Mouse (Mus musculus) midbrain, embryonic 13.5 days (tissue): ENCODE data around the gene Il1r1. TPM values are rescaled to one million over a fixed set of nuclear protein-coding genes. Genes with fewer than 3 reads are reported as not detected.
"Not testable (repeated sequence)": the region's sequence is repeated elsewhere in the genome, so short reads cannot be mapped to it uniquely, and the experiment has no call there.

Experiments
- ATAC-seq: fragments of 200-750 bp; cut with Nextera tagmentation; 2 replicates; pipeline ENCODE4 v1.8.0; 2017; ENCODE audit warnings: mild to moderate bottlenecking, moderate TSS enrichment, moderate library complexity
- H3K27ac ChIP-seq: fragments of 300-500 bp; sonication (generic); 2 replicates; pipeline ENCODE4 v1.5.1; 2015; ENCODE audit warnings: inconsistent platforms, mild to moderate bottlenecking, moderate library complexity
- H3K27me3 ChIP-seq: fragments of 300-500 bp; sonication (generic); 2 replicates; pipeline ENCODE4 v1.6.1; 2015; ENCODE audit warnings: mild to moderate bottlenecking, inconsistent platforms
- H3K36me3 ChIP-seq: fragments of 300-500 bp; sonication (generic); 2 replicates; pipeline ENCODE4 v1.6.1; 2015; ENCODE audit warnings: mild to moderate bottlenecking, inconsistent platforms
- H3K4me1 ChIP-seq: fragments of 300-500 bp; sonication (generic); replicated peaks from 2 replicates; pipeline ENCODE4 v1.6.1; 2015; ENCODE audit warnings: inconsistent platforms
- H3K4me2 ChIP-seq: fragments of 300-500 bp; sonication (generic); replicated peaks from 2 replicates; pipeline ENCODE4 v1.6.1; 2015; ENCODE audit warnings: moderate library complexity, mild to moderate bottlenecking, inconsistent platforms
- H3K4me3 ChIP-seq: fragments of 300-500 bp; sonication (generic); replicated peaks from 2 replicates; pipeline ENCODE4 v1.5.1; 2015; ENCODE audit warnings: mild to moderate bottlenecking, inconsistent platforms
- H3K9ac ChIP-seq: fragments of 300-500 bp; sonication (generic); replicated peaks from 2 replicates; pipeline ENCODE4 v1.6.1; 2015; ENCODE audit warnings: mild to moderate bottlenecking, inconsistent platforms
- H3K9me3 ChIP-seq: fragments of 300-500 bp; sonication (generic); 2 replicates; pipeline ENCODE4 v1.6.1; 2016; ENCODE audit warnings: mild to moderate bottlenecking, inconsistent platforms
- WGBS: fragments of 180-500 bp; shearing (Covaris S2); methylation state at CpG from one replicate; pipeline ENCODE4 v1.1.7; 2015; 5-methylcytosine and 5-hydroxymethylcytosine counted together
- polyA plus RNA-seq: library from polyadenylated mRNA; unstranded; fragments of >200 nt; fragmentation: Nextera tagmentation; extraction: Ambion mirVana; gene quantifications from 2 replicates; pipeline ENCODE4 v1.2.1, GENCODE M21; 2015

Il1r1 gene
- polyA plus RNA-seq, 1 experiment from 2014 or later = 0.55 TPM

DNA sequence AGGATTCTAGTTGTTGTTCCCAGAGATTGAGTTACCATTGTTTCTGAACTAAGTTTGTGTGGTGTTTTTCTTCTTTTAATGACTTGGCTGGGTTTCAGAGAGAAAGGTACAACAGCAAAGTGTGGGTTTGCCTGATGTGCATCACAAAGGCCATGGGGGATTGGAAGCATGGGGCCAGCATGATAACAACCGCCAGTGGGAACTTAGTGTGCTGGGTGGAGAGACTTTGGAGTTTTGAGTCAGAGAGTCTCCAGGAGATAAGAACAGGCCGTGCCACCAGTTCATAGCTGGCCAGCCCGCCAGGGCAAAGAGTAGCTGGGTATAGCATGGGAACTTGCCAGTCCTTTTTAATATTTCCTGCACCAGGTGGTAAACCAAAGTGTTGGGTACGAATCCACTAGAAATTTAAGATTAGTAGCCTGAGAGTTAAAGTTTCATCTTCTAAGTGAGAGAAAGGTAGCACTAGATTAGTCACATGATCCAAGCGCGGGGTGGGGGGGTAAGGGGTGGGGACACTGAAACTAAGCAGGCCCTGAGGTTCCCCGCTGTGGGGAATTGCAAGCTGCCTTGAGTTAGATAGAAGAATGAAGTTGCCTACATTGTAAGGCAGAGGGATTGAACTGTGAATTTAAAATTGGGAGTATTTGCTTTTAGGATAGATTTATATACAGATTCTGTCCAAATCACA lies 78.4 kb downstream of the Il1r1 start:
- Histone ChIP-seq H3K4me1 (no peaks in the 10 kb centered on the region), H3K4me2 (no peak overlapping the region), H3K27ac (no peak overlapping the region), H3K9me3 (no peaks in the 10 kb centered on the region), H3K27me3 (no peaks in the 10 kb centered on the region), H3K36me3 (no peaks in the 10 kb centered on the region), H3K4me3 (no peak overlapping the region), H3K9ac (no peak overlapping the region)
- ATAC-seq = no peak
- WGBS = 59% methylated on average over 7 of the region's 7 CpGs

DNA sequence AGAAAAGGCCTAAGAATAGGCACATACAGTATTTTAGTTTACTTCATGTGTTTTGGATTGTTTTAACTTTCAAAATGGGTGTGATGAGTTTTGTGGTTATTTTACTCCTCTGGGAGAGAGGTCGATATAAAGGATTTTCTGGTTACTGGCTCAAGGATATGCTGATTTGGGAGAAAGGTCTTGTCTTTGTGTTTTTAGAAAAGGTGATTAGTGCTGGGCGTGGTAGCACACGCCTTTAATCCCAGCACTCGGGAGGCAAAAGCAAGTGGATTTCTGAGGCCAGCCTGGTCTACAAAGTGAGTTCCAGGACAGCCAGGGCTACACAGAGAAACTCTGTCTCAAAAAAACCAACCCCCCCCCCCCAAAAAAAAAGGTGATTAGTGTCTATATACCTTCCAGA lies 79.4 kb downstream of the Il1r1 start:
- not testable (repeated sequence) for H3K36me3 ChIP-seq
- WGBS = 64% methylated on average over 4 of the region's 4 CpGs

DNA sequence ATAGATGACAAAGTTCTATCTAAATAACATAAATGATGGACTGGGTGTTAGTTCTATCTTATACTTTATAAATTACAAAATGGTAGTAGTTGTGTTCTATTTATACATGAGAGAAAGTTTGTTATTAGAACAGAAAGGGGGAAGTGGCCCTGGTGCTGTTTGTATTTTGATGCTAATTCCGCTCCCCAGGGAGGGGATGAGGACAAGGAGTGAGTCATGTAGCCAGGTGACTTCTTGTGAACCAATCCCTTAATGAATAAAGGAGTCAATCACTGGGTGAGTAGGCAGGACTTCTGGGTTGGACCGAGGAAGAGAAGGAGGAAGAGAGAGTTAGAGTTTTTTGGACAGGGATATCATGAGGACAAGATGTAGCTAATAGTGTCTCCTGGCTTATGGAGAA lies 81.2 kb downstream of the Il1r1 start:
- Histone ChIP-seq H3K27ac (no peak overlapping the region), H3K9me3 (no peaks in the 10 kb centered on the region), H3K9ac (no peak overlapping the region), H3K36me3 (no peaks in the 10 kb centered on the region), H3K4me3 (no peak overlapping the region), H3K4me1 (no peaks in the 10 kb centered on the region), H3K27me3 (no peaks in the 10 kb centered on the region), H3K4me2 (no peak overlapping the region)
- 93% methylated on average over 2 of the region's 2 CpGs for WGBS
- ATAC-seq = no peak

More for the DNA sequence above, 79.4 kb downstream of the Il1r1 start:
- H3K4me3 ChIP-seq, H3K27me3 ChIP-seq, H3K4me2 ChIP-seq, ATAC-seq, H3K9me3 ChIP-seq, H3K4me1 ChIP-seq, H3K9ac ChIP-seq, H3K27ac ChIP-seq: not testable (repeated sequence)

DNA sequence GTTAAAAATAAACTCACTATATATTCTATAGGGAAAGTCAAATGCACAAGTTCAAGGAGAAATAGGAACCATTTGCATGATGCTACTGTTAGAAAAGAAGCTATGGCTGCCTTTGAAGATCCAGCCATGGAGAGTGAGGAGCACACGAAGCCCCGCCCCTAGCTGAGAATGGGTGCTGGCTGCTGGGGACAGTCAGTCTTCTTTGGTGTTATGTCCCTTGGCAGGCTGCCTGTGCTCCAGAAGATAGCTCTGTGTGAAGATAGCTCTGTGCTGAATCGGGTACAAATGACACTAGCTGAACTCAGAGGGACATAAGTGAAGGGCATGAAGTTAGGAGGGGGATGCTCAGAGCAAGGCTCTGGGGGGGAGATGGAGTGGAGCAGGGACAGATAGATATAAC lies 86.2 kb downstream of the Il1r1 start:
- H3K36me3 ChIP-seq = no peaks in the 10 kb centered on the region
- no peak overlapping the region for H3K4me2 ChIP-seq
- no peak overlapping the region for H3K9ac ChIP-seq
- H3K27ac ChIP-seq = no peak overlapping the region
- no peak overlapping the region for H3K4me3 ChIP-seq
- no peaks in the 10 kb centered on the region for H3K4me1 ChIP-seq
- 95% methylated on average over 3 of the region's 3 CpGs for WGBS
- ATAC-seq = no peak
- H3K27me3 ChIP-seq = no peaks in the 10 kb centered on the region
- no peaks in the 10 kb centered on the region for H3K9me3 ChIP-seq

DNA sequence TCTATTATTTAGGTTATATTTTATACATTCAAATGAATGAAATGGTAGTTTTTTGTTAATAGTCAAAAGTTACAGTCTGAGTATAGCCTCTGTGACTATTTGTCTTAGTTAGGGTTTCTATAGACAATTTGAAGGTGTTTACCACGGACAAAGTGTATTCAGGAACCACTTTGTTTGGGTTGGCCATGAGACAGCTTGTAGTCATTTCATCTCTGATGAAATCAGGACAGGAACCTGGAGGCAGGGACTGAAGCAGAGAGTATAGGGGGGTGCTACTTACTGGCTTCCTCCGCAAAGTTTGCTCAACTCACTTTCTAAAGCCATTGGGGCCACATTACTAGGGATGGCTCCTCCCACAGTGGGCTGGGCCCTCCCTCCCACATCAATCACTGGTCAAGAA lies 86.7 kb downstream of the Il1r1 start:
- H3K27me3 ChIP-seq = no peaks in the 10 kb centered on the region
- H3K9ac ChIP-seq = no peak overlapping the region
- no peak overlapping the region for H3K4me3 ChIP-seq
- H3K9me3 ChIP-seq = no peaks in the 10 kb centered on the region
- 85% methylated on average over 2 of the region's 2 CpGs for WGBS
- H3K4me2 ChIP-seq = no peak overlapping the region
- H3K27ac ChIP-seq = no peak overlapping the region
- no peak for ATAC-seq
- no peaks in the 10 kb centered on the region for H3K36me3 ChIP-seq
- no peaks in the 10 kb centered on the region for H3K4me1 ChIP-seq

DNA sequence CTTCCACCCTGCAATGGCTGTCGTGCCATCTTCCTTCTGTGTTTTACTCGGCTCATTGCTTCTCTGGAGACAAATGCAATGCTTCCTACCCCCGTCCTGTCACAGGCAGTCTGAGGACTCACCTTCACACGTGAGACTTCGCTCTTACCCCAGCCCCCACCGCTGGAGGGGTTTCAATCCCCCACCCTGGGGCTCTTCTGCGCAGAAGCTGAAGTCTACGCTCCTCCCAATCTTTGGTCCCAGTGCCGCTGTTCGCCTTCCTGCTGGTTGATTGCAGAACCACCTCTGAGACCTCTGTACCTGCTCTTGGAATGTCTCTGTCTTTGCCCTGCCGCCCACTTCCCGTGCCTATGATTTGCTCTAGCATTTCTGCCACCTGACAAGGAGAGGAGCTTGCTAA lies 89.1 kb downstream of the Il1r1 start:
- no peak for ATAC-seq
- 80% methylated on average over 12 of the region's 12 CpGs for WGBS
- H3K9ac ChIP-seq = no peak overlapping the region
- no peak overlapping the region for H3K27ac ChIP-seq
- no peak overlapping the region for H3K4me3 ChIP-seq
- H3K36me3 ChIP-seq = no peaks in the 10 kb centered on the region
- H3K9me3 ChIP-seq = no peaks in the 10 kb centered on the region
- no peaks in the 10 kb centered on the region for H3K27me3 ChIP-seq
- no peaks in the 10 kb centered on the region for H3K4me1 ChIP-seq
- no peak overlapping the region for H3K4me2 ChIP-seq

DNA sequence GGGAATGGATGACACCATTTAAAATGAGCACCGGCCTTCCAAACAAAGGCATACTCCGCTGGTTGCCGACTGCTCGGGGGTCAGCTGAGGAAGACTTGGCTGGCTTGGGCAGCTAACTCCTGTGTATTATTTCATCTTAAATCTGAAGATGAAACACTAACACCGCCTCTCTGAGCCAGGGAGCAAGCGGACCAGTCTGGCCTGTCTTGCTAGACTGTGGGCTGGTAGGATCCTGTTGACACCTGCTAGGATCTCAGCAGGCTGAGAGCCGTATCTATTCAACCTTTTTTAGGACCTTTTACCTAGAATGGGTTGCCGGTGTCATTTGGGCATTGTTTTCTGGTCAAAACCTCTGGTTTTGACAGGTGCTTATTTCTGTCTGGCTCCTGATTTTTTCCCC lies 92.8 kb downstream of the Il1r1 start:
- H3K36me3 ChIP-seq = no peaks in the 10 kb centered on the region
- H3K9me3 ChIP-seq = no peaks in the 10 kb centered on the region
- no peak for ATAC-seq
- H3K9ac ChIP-seq = no peak overlapping the region
- 88% methylated on average over 8 of the region's 8 CpGs for WGBS
- no peak overlapping the region for H3K4me2 ChIP-seq
- H3K27me3 ChIP-seq = no peaks in the 10 kb centered on the region
- H3K27ac ChIP-seq = no peak overlapping the region
- H3K4me1 ChIP-seq = no peaks in the 10 kb centered on the region
- H3K4me3 ChIP-seq = no peak overlapping the region

DNA sequence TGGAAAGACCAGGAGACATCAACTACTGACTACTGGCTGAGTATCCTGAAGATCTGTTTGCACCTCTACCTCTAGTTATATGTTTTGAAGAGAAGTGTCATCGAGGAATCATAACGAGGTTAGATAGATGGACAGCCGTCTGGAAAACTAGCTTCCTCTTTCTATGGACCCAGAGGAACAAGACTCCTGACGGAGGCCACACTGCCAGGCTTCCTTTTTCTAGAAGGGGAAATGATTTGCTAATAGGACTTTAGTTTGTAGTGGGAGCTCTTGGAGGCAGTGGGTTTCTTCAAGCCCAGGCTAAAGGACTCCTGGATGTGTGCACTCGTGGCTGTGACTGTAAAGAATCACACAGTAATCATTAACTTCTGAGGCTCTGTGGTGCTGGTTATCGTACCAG lies 96.9 kb downstream of the Il1r1 start:
- WGBS = 87% methylated on average over 6 of the region's 6 CpGs

DNA sequence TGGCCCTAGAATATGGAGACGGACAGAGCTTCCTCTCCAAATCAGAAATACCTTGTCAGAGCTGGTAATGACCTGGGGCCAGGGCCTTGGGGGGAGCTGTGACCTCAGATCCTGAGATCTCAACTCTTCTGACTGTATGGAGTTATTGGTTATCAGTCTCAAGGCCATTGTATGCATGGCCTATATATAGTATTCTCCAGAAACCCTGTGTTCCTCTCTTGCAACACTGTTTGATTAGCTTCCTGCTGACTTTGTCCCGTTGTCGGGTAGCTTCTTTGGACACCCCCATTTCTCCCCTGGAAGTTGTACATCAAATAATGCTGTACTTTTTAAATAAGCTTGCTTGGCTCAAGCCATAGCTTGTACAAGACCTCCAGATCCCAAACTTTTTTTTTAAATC lies 97.7 kb downstream of the Il1r1 start:
- 97% methylated on average over 3 of the region's 3 CpGs for WGBS
- ATAC-seq = no peak
- Histone ChIP-seq H3K36me3 (no peaks in the 10 kb centered on the region), H3K9me3 (no peaks in the 10 kb centered on the region), H3K27me3 (peaks cover 33% of the 10 kb centered on the region), H3K4me2 (no peak overlapping the region), H3K4me3 (no peak overlapping the region), H3K9ac (no peak overlapping the region), H3K27ac (no peak overlapping the region), H3K4me1 (peaks cover 13% of the 10 kb centered on the region)

More for the DNA sequence above, 96.9 kb downstream of the Il1r1 start:
- peaks cover 13% of the 10 kb centered on the region for H3K4me1 ChIP-seq
- H3K4me2 ChIP-seq = no peak overlapping the region
- no peak for ATAC-seq
- H3K36me3 ChIP-seq = no peaks in the 10 kb centered on the region
- H3K4me3 ChIP-seq = no peak overlapping the region
- H3K9me3 ChIP-seq = no peaks in the 10 kb centered on the region
- H3K9ac ChIP-seq = no peak overlapping the region
- H3K27ac ChIP-seq = no peak overlapping the region
- peaks cover 27% of the 10 kb centered on the region for H3K27me3 ChIP-seq

DNA sequence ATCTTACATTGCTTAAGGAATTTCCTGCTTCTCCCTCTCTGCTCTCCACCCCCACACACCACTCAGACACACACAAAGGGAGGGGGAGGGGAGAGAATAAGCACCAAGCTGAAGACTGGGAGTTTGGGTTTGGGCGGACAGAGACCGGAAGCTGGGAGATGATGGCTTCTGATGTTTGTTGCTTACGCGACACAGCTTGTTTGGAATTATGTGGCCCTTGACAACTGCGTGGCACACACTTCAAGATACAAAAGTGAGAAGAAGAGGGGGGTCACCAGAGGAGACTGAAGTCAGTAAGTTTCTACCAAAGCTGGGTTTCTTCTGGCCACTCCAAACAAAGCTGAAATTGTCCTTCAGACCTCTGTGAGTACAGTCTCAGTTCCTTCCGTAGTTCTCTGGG lies 99.6 kb downstream of the Il1r1 start, which contains the start of gene Il1rl2:
TSS of gene Il1rl2 (plus strand) at position 154 of the 400 bp plus-strand sequence.
- no peaks in the 10 kb centered on the region for H3K9me3 ChIP-seq
- H3K27ac ChIP-seq = no peak within 1 kb of the TSS
- H3K4me1 ChIP-seq = peaks cover 13% of the 10 kb centered on the region
- ATAC-seq = no peak
- H3K4me2 ChIP-seq = peak within 1 kb of the TSS; percentile 74
- H3K9ac ChIP-seq = peak within 1 kb of the TSS; percentile 47
- 39% methylated on average over 6 of the region's 6 CpGs for WGBS
- peaks cover 39% of the 10 kb centered on the region for H3K27me3 ChIP-seq
- H3K36me3 ChIP-seq = no peaks in the 10 kb centered on the region
- peak within 1 kb of the TSS; percentile 42 for H3K4me3 ChIP-seq

DNA sequence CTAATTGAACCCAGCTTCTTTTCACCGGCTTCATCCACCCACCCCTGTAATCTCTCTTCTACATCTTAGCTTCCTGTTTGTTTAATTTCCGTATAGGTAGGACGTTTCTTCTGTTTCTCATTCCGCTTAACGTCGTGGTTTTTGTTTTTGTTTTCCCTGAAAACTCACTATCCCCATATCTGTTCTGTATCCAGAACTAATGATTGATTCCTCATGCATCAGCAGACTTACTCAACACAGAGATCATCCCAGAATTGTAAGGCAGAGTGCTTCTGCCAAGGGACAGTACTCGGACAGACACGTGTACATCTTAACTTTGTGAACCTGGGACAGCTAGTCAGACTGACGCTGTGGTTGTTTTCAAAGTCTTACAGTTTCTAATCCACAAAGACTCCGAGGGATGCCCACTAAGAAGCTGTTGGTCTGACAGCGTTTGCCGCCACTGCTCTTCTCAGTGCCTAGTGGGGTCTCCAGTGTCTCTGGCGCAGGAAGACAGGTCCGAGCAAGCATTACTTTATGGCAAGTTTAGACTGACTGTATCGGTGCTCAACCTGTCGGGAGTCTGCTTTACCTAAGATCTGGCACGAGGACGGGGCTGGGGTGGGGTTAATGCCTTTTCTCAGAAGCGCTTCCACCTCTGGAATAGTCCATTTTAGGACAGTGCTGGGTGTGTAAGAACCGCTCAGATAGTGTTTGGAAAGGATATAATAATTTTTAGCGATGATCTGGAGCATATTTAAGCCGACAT lies 100.2 kb downstream of the Il1r1 start:
- Histone ChIP-seq H3K36me3 (no peaks in the 10 kb centered on the region), H3K4me1 (peaks cover 13% of the 10 kb centered on the region), H3K9me3 (no peaks in the 10 kb centered on the region), H3K4me2 (peak overlapping the region; percentile 74), H3K27ac (no peak overlapping the region), H3K27me3 (peaks cover 39% of the 10 kb centered on the region), H3K9ac (peak overlapping the region; percentile 47), H3K4me3 (peak overlapping the region; percentile 42)
- ATAC-seq = no peak
- 9% methylated on average over 22 of the region's 22 CpGs for WGBS

DNA sequence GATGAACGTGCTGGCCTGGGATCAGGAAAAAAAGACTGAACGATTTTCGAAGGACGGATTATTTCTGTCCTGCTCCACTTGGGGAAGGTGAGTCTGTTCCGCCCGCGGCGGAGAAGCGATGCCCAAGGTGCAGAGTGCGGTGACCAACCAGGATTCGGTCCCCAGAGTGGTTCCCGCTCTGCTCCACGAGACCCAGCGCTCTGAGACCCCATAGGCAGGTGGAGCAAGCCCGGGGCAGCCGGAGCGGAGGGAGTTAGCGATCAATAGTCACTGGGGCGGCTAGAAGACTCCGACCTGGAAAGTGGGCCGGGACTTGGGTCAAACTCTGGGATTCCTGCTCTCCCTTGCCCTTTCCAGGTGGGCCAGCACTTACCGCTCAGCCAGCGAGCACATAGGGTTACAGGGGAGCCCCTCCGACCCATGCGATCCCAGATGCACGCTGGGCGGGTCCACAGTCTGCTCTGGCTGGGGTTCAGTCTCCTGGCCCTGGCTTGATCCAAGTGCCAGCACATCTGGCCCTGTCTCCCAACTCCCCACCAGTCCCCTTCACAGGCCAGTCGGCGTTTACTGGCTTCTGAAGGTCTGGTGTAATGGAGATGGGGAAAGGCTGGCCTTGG lies 100.9 kb downstream of the Il1r1 start:
- Histone ChIP-seq H3K36me3 (no peaks in the 10 kb centered on the region), H3K27me3 (peaks cover 39% of the 10 kb centered on the region), H3K4me3 (peak overlapping the region; percentile 42), H3K9ac (peak overlapping the region; percentile 47), H3K4me2 (peak overlapping the region; percentile 74), H3K9me3 (no peaks in the 10 kb centered on the region), H3K27ac (no peak overlapping the region), H3K4me1 (peaks cover 13% of the 10 kb centered on the region)
- WGBS = 2% methylated on average over 29 of the region's 29 CpGs
- ATAC-seq = peak; percentile 34; the same call in 1 of the 2 replicates
